ENCODE assay signal across 7 mouse cellular contexts in the genomic region with DNA sequence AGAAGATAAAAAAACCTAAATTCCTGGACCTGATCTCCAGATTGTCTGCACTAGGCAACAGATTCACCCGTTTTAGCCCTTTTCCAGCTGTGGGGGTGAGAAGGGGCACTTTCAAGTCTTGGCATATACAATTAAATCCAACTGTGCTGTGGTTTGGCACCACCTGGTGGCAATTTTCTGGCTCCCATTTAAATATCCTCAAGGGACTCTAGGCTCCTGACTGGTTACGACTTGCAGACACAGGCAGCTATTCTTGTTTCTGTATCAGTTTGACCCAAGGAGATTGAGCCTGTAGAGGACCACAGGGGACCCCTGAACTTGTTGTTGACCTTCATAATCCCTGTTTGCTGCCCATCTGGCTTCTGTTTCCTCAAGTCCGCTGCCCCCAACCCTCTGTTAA.
DNase-seq lines count a peak whose midpoint lies in the region; ATAC-seq and TF ChIP-seq lines count a peak whose summit lies in the region.

No protein-coding gene starts in this region.

- DNase-seq in layer of hippocampus, adult 2 months (ENCODE audit: low spot score in 2 of 2), result peak in 1 of 2 experiments; percentile 37
- no peak for DNase-seq in layer of hippocampus, adult 9-10 months (ENCODE audit: low spot score)
- DNase-seq in R1 (ENCODE audit: low read depth, low spot score), result peak; percentile 17
- DNase-seq in kidney, postnatal 14 days, result peak; percentile 37
- peak; percentile 74 for DNase-seq in retina, embryonic 14.5 days (ENCODE audit: low spot score)
- no peak for DNase-seq in gastrocnemius, postnatal 36 days

- TF ChIP-seq CTCF in layer of hippocampus, adult 2 months (conservative IDR thresholded peaks at IDR 0.05), result peak; percentile 76

- no peak overlapping the region for H3K4me3 ChIP-seq in layer of hippocampus, adult 2 months

- ATAC-seq in common myeloid progenitor, adult 5-6 weeks (replicated peaks; ENCODE audit: low read depth, poor library complexity, severe bottlenecking), result 0 out of 2 replicates have a peak, but pooled peaks have one; percentile 36

- intact Hi-C loops in gastrocnemius, postnatal 36 days (cut with DNase I), result no loop called here

- no peak overlapping the region for H3K27ac ChIP-seq in layer of hippocampus, adult 2 months

Comparison
In these comparisons a context has a peak if more than half of its experiments do, and no peak if none do; other contexts are left out.
1. DNase-seq: peak in R1 (single experiment), kidney, postnatal 14 days (single experiment) and retina, embryonic 14.5 days (single experiment); none in layer of hippocampus, adult 9-10 months (single experiment) and gastrocnemius, postnatal 36 days (0 of 2).